Mouse (Mus musculus): ENCODE data around the gene Wdr90.

The Wdr90 gene

GRCm38 (mm10) chr17:25818851-25819780 is 42.2 kb downstream of the Wdr90 start:
- in situ Hi-C loops (cut with MboI; ENCODE audit: low pct_unique_long_range_greater_than_20kb in 1 of 2, low sequenced_read_pairs in 2 of 2, unreplicated experiment in 1 of 2) = no loop called here

GRCm38 (mm10) chr17:25817662-25818061 is 43.6 kb downstream of the Wdr90 start:
- in situ Hi-C loops (cut with MboI; ENCODE audit: low pct_unique_long_range_greater_than_20kb in 1 of 2, low sequenced_read_pairs in 2 of 2, unreplicated experiment in 1 of 2) = no loop called here

- in situ Hi-C loops (cut with MboI; ENCODE audit: low pct_unique_long_range_greater_than_20kb in 1 of 2, low sequenced_read_pairs in 2 of 2, unreplicated experiment in 1 of 2) = no loop called here
Measured at GRCm38 (mm10) chr17:25813471-25813870, 47.8 kb downstream of the Wdr90 start.

- in situ Hi-C loops (cut with MboI; ENCODE audit: low pct_unique_long_range_greater_than_20kb in 1 of 2, low sequenced_read_pairs in 2 of 2, unreplicated experiment in 1 of 2) = no loop called here
Measured at GRCm38 (mm10) chr17:25810890-25811289, 50.4 kb downstream of the Wdr90 start.

- in situ Hi-C loops (cut with MboI; ENCODE audit: low pct_unique_long_range_greater_than_20kb in 1 of 2, low sequenced_read_pairs in 2 of 2, unreplicated experiment in 1 of 2) = loop anchor here in 1 of 2 experiments (10.0 kb wide), 1 partner anchor 105 kb away; no protein-coding TSS in a partner anchor
Measured at GRCm38 (mm10) chr17:25809606-25810340, 51.5 kb downstream of the Wdr90 start.

GRCm38 (mm10) chr17:25808789-25809605 is 52.3 kb downstream of the Wdr90 start, which contains the start of gene Fbxl16:
Gene Fbxl16 (plus strand): TSS chr17:25809085.
- in situ Hi-C loops (cut with MboI; ENCODE audit: low pct_unique_long_range_greater_than_20kb in 1 of 2, low sequenced_read_pairs in 2 of 2, unreplicated experiment in 1 of 2) = loop anchor here in 1 of 2 experiments (10.0 kb wide), 1 partner anchor 104 kb away; no protein-coding TSS in a partner anchor

GRCm38 (mm10) chr17:25808028-25808427 is 53.3 kb downstream of the Wdr90 start:
- in situ Hi-C loops (cut with MboI; ENCODE audit: low pct_unique_long_range_greater_than_20kb in 1 of 2, low sequenced_read_pairs in 2 of 2, unreplicated experiment in 1 of 2) = loop anchor here in 1 of 2 experiments (10.0 kb wide), 1 partner anchor 103 kb away; no protein-coding TSS in a partner anchor

GRCm38 (mm10) chr17:25807452-25807851 is 53.8 kb downstream of the Wdr90 start:
- in situ Hi-C loops (cut with MboI; ENCODE audit: low pct_unique_long_range_greater_than_20kb in 1 of 2, low sequenced_read_pairs in 2 of 2, unreplicated experiment in 1 of 2) = loop anchor here in 1 of 2 experiments (10.0 kb wide), 1 partner anchor 103 kb away; no protein-coding TSS in a partner anchor

GRCm38 (mm10) chr17:25806507-25806906 is 54.8 kb downstream of the Wdr90 start:
- in situ Hi-C loops (cut with MboI; ENCODE audit: low pct_unique_long_range_greater_than_20kb in 1 of 2, low sequenced_read_pairs in 2 of 2, unreplicated experiment in 1 of 2) = loop anchor here in 1 of 2 experiments (10.0 kb wide), 1 partner anchor 102 kb away; no protein-coding TSS in a partner anchor

GRCm38 (mm10) chr17:25802825-25803517 is 58.3 kb downstream of the Wdr90 start:
- in situ Hi-C loops (cut with MboI; ENCODE audit: low pct_unique_long_range_greater_than_20kb in 1 of 2, low sequenced_read_pairs in 2 of 2, unreplicated experiment in 1 of 2) = loop anchor here in 1 of 2 experiments (10.0 kb wide), 1 partner anchor 98 kb away; no protein-coding TSS in a partner anchor

GRCm38 (mm10) chr17:25801029-25801428 is 60.3 kb downstream of the Wdr90 start:
- in situ Hi-C loops (cut with MboI; ENCODE audit: low pct_unique_long_range_greater_than_20kb in 1 of 2, low sequenced_read_pairs in 2 of 2, unreplicated experiment in 1 of 2) = loop anchor here in 1 of 2 experiments (10.0 kb wide), 1 partner anchor 96 kb away; no protein-coding TSS in a partner anchor

- in situ Hi-C loops (cut with MboI; ENCODE audit: low pct_unique_long_range_greater_than_20kb in 1 of 2, low sequenced_read_pairs in 2 of 2, unreplicated experiment in 1 of 2) = loop anchor here (10.0 kb wide), 2 partner anchors 62 to 322 kb away; partner anchors contain the start of gene Mslnl (in 1 of the 2)
Measured at GRCm38 (mm10) chr17:25796951-25797369, 64.3 kb downstream of the Wdr90 start, which contains the start of gene Metrn. Gene Metrn (minus strand): TSS chr17:25797136.

GRCm38 (mm10) chr17:25796211-25796771 is 65.0 kb downstream of the Wdr90 start:
- in situ Hi-C loops (cut with MboI; ENCODE audit: low pct_unique_long_range_greater_than_20kb in 1 of 2, low sequenced_read_pairs in 2 of 2, unreplicated experiment in 1 of 2) = loop anchor here (10.0 kb wide), 2 partner anchors 61 to 321 kb away; partner anchors contain the start of gene Mslnl (in 1 of the 2)

- in situ Hi-C loops (cut with MboI; ENCODE audit: low pct_unique_long_range_greater_than_20kb in 1 of 2, low sequenced_read_pairs in 2 of 2, unreplicated experiment in 1 of 2) = loop anchor here (10.0 kb wide), 2 partner anchors 61 to 321 kb away; partner anchors contain the start of gene Mslnl (in 1 of the 2)
Measured at GRCm38 (mm10) chr17:25795609-25796092, 65.7 kb downstream of the Wdr90 start, which contains the start of gene AC134908.4. Gene AC134908.4 (minus strand): TSS chr17:25795659.

GRCm38 (mm10) chr17:25794998-25795397 is 66.3 kb downstream of the Wdr90 start:
- in situ Hi-C loops (cut with MboI; ENCODE audit: low pct_unique_long_range_greater_than_20kb in 1 of 2, low sequenced_read_pairs in 2 of 2, unreplicated experiment in 1 of 2) = loop anchor here (10.0 kb wide), 2 partner anchors 60 to 320 kb away; partner anchors contain the start of gene Mslnl (in 1 of the 2)
